Mouse (Mus musculus) olfactory bulb, adult 2 months (tissue): ENCODE measurements around the gene Unc50.

ENCODE experiments used
- CTCF ChIP-seq: fragments of 200-500 bp; IDR thresholded peaks from 2 replicates; pipeline ENCODE4 v1.5.1; 2012; ENCODE audit warnings: low read depth, mild to moderate bottlenecking, low read length, moderate library complexity; ENCODE audit not compliant: insufficient read depth
- POLR2A ChIP-seq: fragments of 200-500 bp; IDR thresholded peaks from 2 replicates; pipeline ENCODE4 v1.6.1; 2012; ENCODE audit warnings: mild to moderate bottlenecking, low read depth, low read length, moderate library complexity; ENCODE audit not compliant: insufficient read depth

- TF ChIP-seq POLR2A (no peak), CTCF (no peak)
Measured at GRCm38 (mm10) chr1:37457546-37457945, 27.6 kb downstream of the Unc50 start.
